Mouse (Mus musculus) neural tube, embryonic 15.5 days (tissue): ENCODE measurements around the gene Dgat2. TPM values are rescaled to one million over a fixed set of nuclear protein-coding genes. Genes with fewer than 3 reads are reported as not detected.

Source experiments
- ATAC-seq: fragments of 200-750 bp; cut with Nextera tagmentation; 2 replicates; pipeline ENCODE4 v1.8.0; 2017; ENCODE audit warnings: mild to moderate bottlenecking, moderate TSS enrichment, moderate library complexity; ENCODE audit not compliant: low FRiP score
- H3K27ac ChIP-seq: fragments of 300-500 bp; sonication (generic); replicated peaks from 2 replicates; pipeline ENCODE4 v1.5.1; 2015; ENCODE audit warnings: mild to moderate bottlenecking, inconsistent platforms
- H3K27me3 ChIP-seq: fragments of 300-500 bp; sonication (generic); replicated peaks from 2 replicates; pipeline ENCODE4 v1.6.1; 2015; ENCODE audit warnings: inconsistent platforms
- H3K36me3 ChIP-seq: fragments of 300-500 bp; sonication (generic); 2 replicates; pipeline ENCODE4 v1.6.1; 2015; ENCODE audit warnings: inconsistent platforms
- H3K4me1 ChIP-seq: fragments of 300-500 bp; sonication (generic); 2 replicates; pipeline ENCODE4 v1.6.1; 2015; ENCODE audit warnings: inconsistent platforms
- H3K4me2 ChIP-seq: fragments of 300-500 bp; sonication (generic); 2 replicates; pipeline ENCODE4 v1.6.1; 2015; ENCODE audit warnings: inconsistent platforms, mild to moderate bottlenecking, moderate library complexity
- H3K4me3 ChIP-seq: fragments of 300-500 bp; sonication (generic); replicated peaks from 2 replicates; pipeline ENCODE4 v1.5.1; 2015; ENCODE audit warnings: mild to moderate bottlenecking, inconsistent platforms
- H3K9ac ChIP-seq: fragments of 300-500 bp; sonication (generic); replicated peaks from 2 replicates; pipeline ENCODE4 v1.6.1; 2015; ENCODE audit warnings: mild to moderate bottlenecking, inconsistent platforms
- H3K9me3 ChIP-seq: fragments of 300-500 bp; sonication (generic); replicated peaks from 2 replicates; pipeline ENCODE4 v1.6.1; 2016; ENCODE audit warnings: inconsistent platforms
- WGBS: fragments of 180-500 bp; shearing (Covaris S2); methylation state at CpG from one replicate; pipeline ENCODE4 v1.1.7; 2015; ENCODE audit warnings: mixed read lengths; 5-methylcytosine and 5-hydroxymethylcytosine counted together
- polyA plus RNA-seq: library from polyadenylated mRNA; unstranded; fragments of >200 nt; fragmentation: Nextera tagmentation; extraction: Ambion mirVana; gene quantifications from 2 replicates; pipeline ENCODE4 v1.2.1, GENCODE M21; 2015

Gene Dgat2
- polyA plus RNA-seq, 1 experiment from 2014 or later = 23.1 TPM

DNA sequence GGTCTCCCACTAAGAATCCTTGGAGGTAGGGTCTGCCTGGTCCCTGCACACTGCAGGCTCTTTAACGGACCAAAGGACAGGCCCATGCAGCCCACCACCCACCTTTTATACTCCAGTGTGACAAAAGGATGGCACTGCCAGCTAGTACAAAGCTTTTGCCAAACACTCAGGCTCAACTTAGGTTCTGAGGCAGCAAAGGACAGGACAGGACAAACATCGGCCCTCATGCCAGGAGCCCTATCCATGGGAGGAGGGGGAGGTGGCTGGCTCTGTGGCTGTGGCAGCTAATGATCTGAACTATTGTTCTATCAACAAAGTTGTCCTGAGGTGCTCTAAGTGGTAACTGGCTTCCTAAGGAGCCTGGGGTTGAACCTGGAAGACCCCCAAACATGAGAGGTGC, 23.1 kb downstream of the Dgat2 start:
- Histone ChIP-seq H3K4me3 (no peak overlapping the region), H3K27ac (no peak overlapping the region), H3K4me1 (peaks cover 7% of the 10 kb centered on the region), H3K36me3 (no peaks in the 10 kb centered on the region), H3K9me3 (no peaks in the 10 kb centered on the region), H3K4me2 (no peak overlapping the region), H3K9ac (no peak overlapping the region), H3K27me3 (no peaks in the 10 kb centered on the region)
- ATAC-seq = no peak
- WGBS = 83% methylated on average over 2 of the region's 2 CpGs

DNA sequence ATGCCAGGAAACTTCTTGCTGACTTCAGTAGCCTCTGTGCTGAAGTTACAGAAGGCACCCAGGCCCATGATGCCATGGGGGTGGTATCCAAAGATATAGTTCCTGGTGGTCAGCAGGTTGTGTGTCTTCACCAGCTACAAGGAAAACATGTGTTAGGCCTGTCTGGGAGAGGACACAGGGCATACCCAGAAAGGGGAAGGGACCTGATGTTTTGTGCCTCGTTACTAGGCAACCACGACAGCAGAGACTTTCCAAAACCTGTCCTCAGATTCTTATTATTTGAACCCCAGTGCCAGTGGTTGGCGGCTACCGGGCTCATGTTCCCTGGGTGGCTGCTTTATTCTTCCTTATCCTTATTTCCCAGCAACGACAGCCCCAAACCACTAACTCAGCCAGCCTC, 23.6 kb downstream of the Dgat2 start:
- H3K4me2 ChIP-seq = no peak overlapping the region
- H3K27ac ChIP-seq = no peak overlapping the region
- H3K9ac ChIP-seq = no peak overlapping the region
- H3K9me3 ChIP-seq = no peaks in the 10 kb centered on the region
- no peaks in the 10 kb centered on the region for H3K27me3 ChIP-seq
- no peaks in the 10 kb centered on the region for H3K36me3 ChIP-seq
- peaks cover 7% of the 10 kb centered on the region for H3K4me1 ChIP-seq
- no peak overlapping the region for H3K4me3 ChIP-seq
- 75% methylated on average over 5 of the region's 5 CpGs for WGBS
- no peak for ATAC-seq

DNA sequence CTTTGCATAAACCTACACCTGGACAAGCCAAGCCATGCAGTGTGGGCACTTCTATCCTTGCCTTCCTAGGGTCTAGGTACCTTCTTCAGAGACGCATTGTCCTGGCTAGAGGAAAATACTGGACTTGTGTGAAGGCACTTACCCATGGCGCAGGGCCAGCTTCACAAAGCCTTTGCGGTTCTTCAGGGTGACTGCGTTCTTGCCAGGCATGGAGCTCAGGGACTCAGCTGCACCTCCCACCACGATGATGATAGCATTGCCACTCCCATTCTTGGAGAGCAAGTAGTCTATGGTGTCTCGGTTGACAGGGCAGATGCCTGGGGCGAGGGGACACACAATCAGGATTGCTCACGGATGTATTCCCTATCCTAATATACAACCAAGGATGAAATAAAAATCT, 24.5 kb downstream of the Dgat2 start:
- H3K4me3 ChIP-seq = no peak overlapping the region
- H3K36me3 ChIP-seq = no peaks in the 10 kb centered on the region
- H3K9me3 ChIP-seq = no peaks in the 10 kb centered on the region
- H3K4me2 ChIP-seq = no peak overlapping the region
- no peak overlapping the region for H3K27ac ChIP-seq
- H3K4me1 ChIP-seq = peaks cover 7% of the 10 kb centered on the region
- WGBS = 86% methylated on average over 8 of the region's 8 CpGs
- no peak for ATAC-seq
- no peaks in the 10 kb centered on the region for H3K27me3 ChIP-seq
- H3K9ac ChIP-seq = no peak overlapping the region

DNA sequence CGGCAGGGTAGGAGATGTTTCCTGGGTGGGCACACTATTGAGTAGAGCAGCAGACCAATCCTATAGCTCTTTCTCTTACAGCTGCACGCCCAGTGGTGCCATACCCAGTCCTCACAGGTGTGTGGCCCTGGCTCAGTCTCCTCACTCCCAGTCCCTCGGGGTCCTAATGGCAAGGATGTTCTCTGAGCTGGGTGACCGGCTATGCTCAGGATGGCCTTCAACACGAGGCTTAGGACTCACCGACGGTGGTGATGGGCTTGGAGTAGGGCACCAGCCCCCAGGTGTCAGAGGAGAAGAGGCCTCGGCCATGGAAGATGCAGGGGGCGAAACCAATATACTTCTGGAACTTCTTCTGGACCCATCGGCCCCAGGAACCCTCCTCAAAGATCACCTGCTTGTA, 25.8 kb downstream of the Dgat2 start:
- Histone ChIP-seq H3K9ac (no peak overlapping the region), H3K36me3 (no peaks in the 10 kb centered on the region), H3K9me3 (no peaks in the 10 kb centered on the region), H3K4me3 (no peak overlapping the region), H3K27ac (no peak overlapping the region), H3K4me2 (no peak overlapping the region), H3K4me1 (peaks cover 7% of the 10 kb centered on the region), H3K27me3 (no peaks in the 10 kb centered on the region)
- WGBS = 82% methylated on average over 10 of the region's 10 CpGs
- ATAC-seq = no peak

DNA sequence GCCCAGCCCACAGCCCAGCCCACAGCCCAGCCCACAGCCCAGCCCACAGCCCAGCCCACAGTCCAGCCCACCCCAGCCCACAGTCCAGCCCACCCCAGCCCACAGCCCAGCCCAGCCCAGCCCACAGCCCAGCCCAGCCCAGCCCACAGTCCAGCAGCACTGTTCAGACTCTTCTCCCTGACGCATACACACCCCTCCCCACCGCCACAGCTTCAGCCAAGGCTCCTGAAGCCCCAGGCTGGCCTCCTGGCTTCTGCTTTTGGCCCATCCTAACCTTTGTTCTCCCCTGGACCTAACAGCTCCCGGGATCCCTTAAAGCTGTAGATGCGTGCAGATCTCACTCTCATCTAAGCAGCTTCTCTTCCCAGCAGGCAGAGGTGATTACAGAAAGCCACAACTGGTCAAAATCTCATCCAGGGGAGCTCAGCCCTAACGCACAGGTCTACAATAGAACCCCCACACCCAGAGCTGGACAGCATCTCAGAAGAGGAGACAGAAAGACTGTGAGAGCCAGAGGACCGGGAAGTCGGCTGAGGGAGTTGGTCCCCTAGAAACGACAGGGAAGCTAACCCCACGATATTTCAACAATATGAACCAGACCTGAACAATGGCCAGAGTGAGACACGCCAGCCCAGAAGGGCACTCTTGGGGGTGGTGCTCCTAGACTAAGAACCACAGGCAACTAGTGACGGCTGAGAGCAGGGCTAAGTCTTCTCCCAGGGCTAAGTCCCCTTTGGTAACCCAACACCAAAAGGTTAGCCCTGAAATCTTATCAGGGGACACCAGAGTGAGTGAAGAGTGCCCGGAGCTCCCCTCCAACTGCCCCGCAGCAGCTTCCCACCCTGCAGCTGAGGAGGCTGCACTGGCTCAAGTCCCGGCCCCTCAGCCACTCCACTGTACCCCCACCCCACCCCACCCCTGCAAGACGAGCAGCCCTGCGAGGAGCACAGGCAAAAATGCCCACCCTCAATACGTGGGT, 26.9 kb downstream of the Dgat2 start:
- Histone ChIP-seq H3K27me3 (no peaks in the 10 kb centered on the region), H3K27ac (0 out of 2 replicates have a peak overlapping the region, but pooled peaks have one; percentile 5), H3K9ac (no peak overlapping the region), H3K4me3 (no peak overlapping the region), H3K4me2 (peak overlapping the region; percentile 47), H3K9me3 (no peaks in the 10 kb centered on the region), H3K36me3 (no peaks in the 10 kb centered on the region), H3K4me1 (peaks cover 7% of the 10 kb centered on the region)
- ATAC-seq = peak; percentile 48; the same call in 1 of the 2 replicates
- WGBS = 29% methylated on average over 17 of the region's 17 CpGs

DNA sequence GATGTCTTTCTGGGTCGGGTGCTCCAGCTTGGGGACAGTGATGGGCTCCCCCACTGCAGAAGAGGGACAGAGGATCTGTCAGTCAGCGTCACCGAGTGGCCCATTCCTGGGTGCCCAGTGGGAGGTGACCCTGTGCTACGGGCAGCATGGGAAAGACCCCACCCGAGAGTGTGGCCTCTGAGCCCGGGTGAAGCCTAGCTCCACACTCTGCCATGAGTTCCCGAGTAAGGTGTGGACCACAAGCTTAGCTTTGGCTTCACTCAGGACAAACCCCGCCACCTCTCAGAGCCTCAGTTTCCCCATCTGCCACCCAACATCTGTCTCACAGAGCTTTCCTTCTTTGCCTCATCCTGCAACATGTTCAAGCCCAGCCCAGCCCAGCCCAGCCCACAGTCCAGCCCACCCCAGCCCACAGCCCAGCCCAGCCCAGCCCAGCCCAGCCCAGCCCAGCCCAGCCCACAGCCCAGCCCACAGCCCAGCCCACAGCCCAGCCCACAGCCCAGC, 27.8 kb downstream of the Dgat2 start:
- WGBS = 65% methylated on average over 8 of the region's 8 CpGs
- no peaks in the 10 kb centered on the region for H3K36me3 ChIP-seq
- no peak for ATAC-seq

DNA sequence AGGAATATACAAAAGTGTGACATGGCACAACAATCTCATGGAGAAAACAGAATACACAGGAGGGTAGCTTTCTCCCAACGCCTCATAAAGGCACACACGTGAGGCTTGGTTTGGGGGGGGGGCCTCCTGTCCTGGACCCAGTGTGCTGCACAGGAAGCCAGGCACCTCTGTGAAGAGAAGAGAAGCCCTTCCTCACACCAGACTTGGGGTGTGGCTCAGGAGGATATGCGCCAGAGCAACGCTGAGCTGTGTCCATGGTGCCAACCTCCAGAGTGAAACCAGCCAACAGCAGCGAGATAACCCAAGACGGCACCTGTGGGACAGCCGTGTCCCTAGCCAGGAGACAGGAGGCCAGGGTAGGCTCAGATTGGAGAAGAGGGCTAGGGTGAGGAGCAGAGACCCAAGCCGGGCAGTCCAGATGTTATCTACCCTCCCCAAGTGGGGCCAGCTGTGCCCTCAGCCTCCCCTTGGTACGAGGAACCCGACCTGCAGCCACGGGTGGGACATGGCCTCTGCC, 28.8 kb downstream of the Dgat2 start:
- WGBS = 95% methylated on average over 11 of the region's 11 CpGs
- no peak overlapping the region for H3K4me2 ChIP-seq
- no peak overlapping the region for H3K9ac ChIP-seq
- no peak overlapping the region for H3K4me3 ChIP-seq
- no peaks in the 10 kb centered on the region for H3K27me3 ChIP-seq
- no peak overlapping the region for H3K27ac ChIP-seq
- no peak for ATAC-seq
- no peaks in the 10 kb centered on the region for H3K36me3 ChIP-seq
- peaks cover 7% of the 10 kb centered on the region for H3K4me1 ChIP-seq
- H3K9me3 ChIP-seq = no peaks in the 10 kb centered on the region

More for the DNA sequence above, 27.8 kb downstream of the Dgat2 start:
- Histone ChIP-seq H3K9ac (no peak overlapping the region), H3K4me2 (no peak overlapping the region), H3K4me1 (peaks cover 7% of the 10 kb centered on the region), H3K4me3 (no peak overlapping the region), H3K9me3 (no peaks in the 10 kb centered on the region), H3K27me3 (no peaks in the 10 kb centered on the region), H3K27ac (no peak overlapping the region)

DNA sequence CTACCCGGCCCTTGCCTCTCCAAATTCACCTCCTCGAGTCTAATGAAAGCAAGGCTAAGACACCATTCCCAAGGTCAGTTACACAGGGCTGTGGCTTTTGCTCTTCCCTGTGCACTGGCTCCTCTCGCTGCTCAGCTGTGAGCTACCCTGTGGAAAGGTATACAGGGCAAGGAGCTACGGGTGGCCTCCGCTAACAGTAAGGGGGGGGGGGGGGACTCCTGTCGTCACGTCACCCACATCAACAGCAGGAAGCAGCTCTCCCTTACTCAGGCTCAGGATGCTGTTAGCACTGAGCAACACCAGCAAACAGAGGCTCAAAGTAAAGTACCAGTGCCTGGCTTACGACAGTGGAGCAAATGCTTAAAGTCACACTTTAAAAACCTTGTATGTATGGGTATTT, 29.8 kb downstream of the Dgat2 start:
- Histone ChIP-seq H3K9me3 (no peaks in the 10 kb centered on the region), H3K36me3 (no peaks in the 10 kb centered on the region), H3K4me3 (no peak overlapping the region), H3K4me1 (peaks cover 7% of the 10 kb centered on the region), H3K27me3 (no peaks in the 10 kb centered on the region), H3K9ac (no peak overlapping the region), H3K27ac (no peak overlapping the region), H3K4me2 (no peak overlapping the region)
- ATAC-seq = no peak
- WGBS = 85% methylated on average over 8 of the region's 8 CpGs

DNA sequence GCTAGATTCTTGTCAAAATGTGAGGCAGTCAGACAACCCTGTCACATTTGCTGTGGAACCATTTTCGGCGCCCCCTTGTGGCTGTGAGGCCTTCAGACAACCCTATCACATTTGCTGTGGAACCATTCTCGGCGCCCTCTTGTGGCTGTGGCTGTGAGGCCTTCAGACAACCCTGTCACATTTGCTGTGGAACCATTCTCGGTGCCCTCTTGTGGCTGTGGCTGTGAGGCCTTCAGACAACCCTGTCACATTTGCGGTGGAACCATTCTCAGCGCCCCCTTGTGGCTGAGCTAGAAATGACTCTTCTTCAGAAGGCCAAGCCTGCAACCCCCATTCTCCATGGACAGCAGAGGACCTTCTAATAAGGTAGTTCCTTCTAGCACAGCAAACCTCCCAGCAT, 31.2 kb downstream of the Dgat2 start:
- Histone ChIP-seq H3K4me1 (peaks cover 7% of the 10 kb centered on the region), H3K9me3 (no peaks in the 10 kb centered on the region), H3K9ac (no peak overlapping the region), H3K27ac (no peak overlapping the region), H3K4me3 (no peak overlapping the region), H3K4me2 (no peak overlapping the region), H3K36me3 (no peaks in the 10 kb centered on the region), H3K27me3 (no peaks in the 10 kb centered on the region)
- WGBS = 6% methylated on average over 7 of the region's 7 CpGs
- 0 out of 2 replicates have a peak, but pooled peaks have one; percentile 33 for ATAC-seq

DNA sequence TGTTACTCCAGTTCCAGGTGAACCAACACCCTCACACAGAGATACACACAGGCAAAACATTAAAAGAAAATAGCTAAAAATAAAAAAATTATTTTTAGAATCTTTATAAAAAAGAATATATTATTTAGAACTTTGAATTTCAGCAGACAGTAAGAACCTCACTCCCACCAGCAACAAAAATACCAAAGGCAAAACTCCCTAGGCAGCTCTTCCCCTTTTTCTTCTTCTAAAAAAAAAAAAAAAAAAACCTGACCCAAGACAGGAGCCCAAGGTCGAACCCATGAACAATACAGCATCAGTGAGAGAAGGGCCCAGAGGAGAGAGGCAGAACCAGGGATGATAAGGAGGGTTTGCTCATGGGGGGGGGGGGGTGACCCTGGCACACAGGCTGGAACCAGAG, 33.5 kb downstream of the Dgat2 start:
- H3K9ac ChIP-seq = no peak overlapping the region
- no peaks in the 10 kb centered on the region for H3K36me3 ChIP-seq
- no peak overlapping the region for H3K4me3 ChIP-seq
- H3K4me1 ChIP-seq = no peaks in the 10 kb centered on the region
- 86% methylated on average over 1 of the region's 1 CpGs for WGBS
- no peak overlapping the region for H3K27ac ChIP-seq
- no peaks in the 10 kb centered on the region for H3K9me3 ChIP-seq
- no peak for ATAC-seq
- H3K4me2 ChIP-seq = no peak overlapping the region
- H3K27me3 ChIP-seq = no peaks in the 10 kb centered on the region

DNA sequence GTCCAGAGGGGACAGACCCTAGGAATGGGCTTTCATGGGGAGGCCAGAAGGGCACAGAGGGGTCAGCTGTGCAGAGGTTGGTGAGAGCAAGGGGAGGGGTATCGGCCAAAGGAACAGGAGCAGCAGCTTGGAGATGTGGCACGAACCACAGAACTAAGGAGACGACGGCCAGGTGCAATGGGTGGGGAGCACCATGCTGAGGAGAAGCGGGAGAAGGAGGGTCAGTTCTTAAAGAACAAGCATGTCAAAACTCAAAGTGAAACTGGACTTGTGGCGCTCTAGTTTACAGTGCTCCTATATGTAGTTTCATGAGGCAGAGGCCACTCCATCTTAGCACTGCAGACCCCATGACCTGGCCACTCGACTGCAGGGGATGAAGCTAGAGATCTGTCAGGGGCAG, 35.0 kb downstream of the Dgat2 start:
- H3K9ac ChIP-seq = no peak overlapping the region
- H3K27me3 ChIP-seq = no peaks in the 10 kb centered on the region
- no peak overlapping the region for H3K4me2 ChIP-seq
- H3K4me3 ChIP-seq = no peak overlapping the region
- H3K9me3 ChIP-seq = no peaks in the 10 kb centered on the region
- WGBS = 87% methylated on average over 7 of the region's 7 CpGs
- 0 out of 2 replicates have a peak, but pooled peaks cover 3% of the 10 kb centered on the region for H3K4me1 ChIP-seq
- H3K36me3 ChIP-seq = no peaks in the 10 kb centered on the region
- no peak overlapping the region for H3K27ac ChIP-seq
- ATAC-seq = no peak

DNA sequence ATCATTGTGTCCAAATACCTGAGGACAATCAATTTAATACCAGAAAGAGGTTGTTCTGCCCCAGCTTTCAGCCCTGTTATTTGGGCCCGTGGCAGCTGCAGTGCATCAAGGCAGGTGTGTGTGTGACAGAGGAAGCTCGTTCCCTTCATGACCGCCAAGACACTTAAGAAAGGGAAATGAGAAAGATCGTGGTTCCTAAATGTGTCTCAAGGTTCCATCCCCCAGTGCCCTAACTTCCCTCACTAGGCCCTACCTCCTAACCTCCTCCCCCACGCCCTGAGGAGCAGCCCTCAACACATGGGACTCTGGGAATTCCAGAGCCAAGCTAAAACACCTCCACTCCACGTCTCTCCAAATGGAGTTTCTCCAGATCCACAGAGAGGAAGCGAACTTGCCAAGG, 35.6 kb downstream of the Dgat2 start:
- H3K9me3 ChIP-seq = no peaks in the 10 kb centered on the region
- H3K27me3 ChIP-seq = no peaks in the 10 kb centered on the region
- 75% methylated on average over 7 of the region's 7 CpGs for WGBS
- H3K9ac ChIP-seq = no peak overlapping the region
- H3K4me2 ChIP-seq = no peak overlapping the region
- no peak overlapping the region for H3K4me3 ChIP-seq
- no peaks in the 10 kb centered on the region for H3K36me3 ChIP-seq
- ATAC-seq = no peak
- no peak overlapping the region for H3K27ac ChIP-seq
- peaks cover 9% of the 10 kb centered on the region for H3K4me1 ChIP-seq
